Mouse (Mus musculus) hindbrain, postnatal 0 days (tissue): ENCODE results near the gene Dennd1a. TPM values are rescaled to one million over a fixed set of nuclear protein-coding genes. Genes with fewer than 3 reads are reported as not detected.

Source experiments
- ATAC-seq: fragments of 200-750 bp; cut with Nextera tagmentation; 2 replicates; pipeline ENCODE4 v1.8.0; 2017; ENCODE audit warnings: mild to moderate bottlenecking, moderate TSS enrichment, moderate library complexity
- DNase-seq: peaks from one replicate; pipeline ENCODE4 v3.0.0-alpha.2; 2015; ENCODE audit warnings: low spot score
- H3K27ac ChIP-seq: fragments of 300-500 bp; sonication (generic); 2 replicates; pipeline ENCODE4 v1.5.1; 2014; ENCODE audit warnings: mild to moderate bottlenecking
- H3K27me3 ChIP-seq: fragments of 300-500 bp; sonication (generic); 2 replicates; pipeline ENCODE4 v1.6.1; 2014; ENCODE audit warnings: low read length, mixed read lengths; ENCODE audit not compliant: insufficient read depth
- H3K36me3 ChIP-seq: fragments of 300-500 bp; sonication (generic); 2 replicates; pipeline ENCODE4 v1.6.1; 2014; ENCODE audit warnings: low read length, mixed read lengths; ENCODE audit not compliant: insufficient read depth
- H3K4me1 ChIP-seq: fragments of 300-500 bp; sonication (generic); 2 replicates; pipeline ENCODE4 v1.6.1; 2014; ENCODE audit warnings: antibody characterized with exemption, low read length, mixed read lengths; ENCODE audit not compliant: insufficient read depth
- H3K4me2 ChIP-seq: fragments of 300-500 bp; sonication (generic); 2 replicates; pipeline ENCODE4 v1.6.1; 2014; ENCODE audit warnings: low read depth, mild to moderate bottlenecking, low read length, moderate library complexity, mixed read lengths
- H3K4me3 ChIP-seq: fragments of 300-500 bp; sonication (generic); 2 replicates; pipeline ENCODE4 v1.5.1; 2014; ENCODE audit warnings: low read length
- H3K9ac ChIP-seq: fragments of 300-500 bp; sonication (generic); replicated peaks from 2 replicates; pipeline ENCODE4 v1.6.1; 2014; ENCODE audit warnings: mild to moderate bottlenecking, low read length, moderate library complexity, mixed read lengths
- H3K9me3 ChIP-seq: fragments of 300-500 bp; sonication (generic); 2 replicates; pipeline ENCODE4 v1.6.1; 2016; ENCODE audit warnings: low read length, mixed read lengths
- CTCF ChIP-seq: IDR thresholded peaks from 2 replicates; pipeline ENCODE4 v1.5.1; 2016; ENCODE audit warnings: antibody characterized with exemption, control low read depth, low read depth
- WGBS: fragments of 180-500 bp; shearing (Covaris S2); extraction: QIAGEN DNeasy Blood & Tissue Kit; methylation state at CpG from one replicate; pipeline ENCODE4 v1.1.7; 2014; 5-methylcytosine and 5-hydroxymethylcytosine counted together
- polyA plus RNA-seq: library from polyadenylated mRNA; unstranded; fragments of >200 nt; fragmentation: Nextera tagmentation; extraction: Ambion mirVana; gene quantifications from 2 replicates; pipeline ENCODE4 v1.2.1, GENCODE M21; 2015
- total RNA-seq: library from RNA; depleted of rRNA; stranded (reverse); fragments of >200 nt; gene quantifications from 2 replicates; pipeline ENCODE4 v1.2.3, GENCODE M21; 2014

The Dennd1a gene
- total and polyA plus RNA-seq, 2 experiments from 2014 or later, result 14.4 to 51.9 TPM

GRCm38 (mm10) chr2:38021166-38021565, 266.0 kb downstream of the Dennd1a start:
- no peak overlapping the region for H3K4me3 ChIP-seq
- DNase-seq (no peak), ATAC-seq (no peak)
- no peak overlapping the region for H3K4me2 ChIP-seq
- no peaks in the 10 kb centered on the region for H3K27me3 ChIP-seq
- no peaks in the 10 kb centered on the region for H3K36me3 ChIP-seq
- no peaks in the 10 kb centered on the region for H3K4me1 ChIP-seq
- whole genome bisulfite sequencing, result 86% methylated on average over 9 of the region's 9 CpGs
- TF ChIP-seq CTCF, result no peak
- H3K9me3 ChIP-seq, result no peaks in the 10 kb centered on the region
- H3K27ac ChIP-seq, result no peak overlapping the region
- H3K9ac ChIP-seq, result no peak overlapping the region

DNA sequence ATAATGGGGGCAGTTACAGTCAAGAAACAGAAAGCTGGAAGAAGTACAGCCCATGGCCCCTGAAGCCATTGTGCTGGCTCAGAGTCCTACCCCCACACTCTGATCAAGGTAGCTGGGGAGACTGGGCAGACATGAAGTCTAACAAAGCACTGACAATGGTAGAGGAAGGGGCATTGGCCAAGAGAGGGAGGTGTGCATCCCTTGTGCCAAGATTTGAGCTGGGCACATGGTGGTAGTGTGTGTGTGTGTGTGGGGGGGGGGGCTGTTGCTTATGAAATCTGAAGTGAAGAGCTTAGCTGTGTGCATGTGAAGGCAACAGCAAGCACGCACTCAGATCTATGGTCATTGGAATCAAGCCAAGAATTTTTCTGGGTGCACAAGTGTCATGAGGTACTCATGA, 272.5 kb downstream of the Dennd1a start:
- no peaks in the 10 kb centered on the region for H3K36me3 ChIP-seq
- H3K4me3 ChIP-seq, result no peak overlapping the region
- no peak for TF ChIP-seq CTCF
- no peak overlapping the region for H3K27ac ChIP-seq
- ATAC-seq (0 out of 2 replicates have a peak, but pooled peaks have one; percentile 18), DNase-seq (no peak)
- H3K9me3 ChIP-seq, result no peaks in the 10 kb centered on the region
- peaks cover 11% of the 10 kb centered on the region; the same call in 1 of the 2 replicates for H3K4me1 ChIP-seq
- H3K9ac ChIP-seq, result no peak overlapping the region
- WGBS, result 86% methylated on average over 1 of the region's 1 CpGs
- no peaks in the 10 kb centered on the region for H3K27me3 ChIP-seq
- H3K4me2 ChIP-seq, result no peak overlapping the region

DNA sequence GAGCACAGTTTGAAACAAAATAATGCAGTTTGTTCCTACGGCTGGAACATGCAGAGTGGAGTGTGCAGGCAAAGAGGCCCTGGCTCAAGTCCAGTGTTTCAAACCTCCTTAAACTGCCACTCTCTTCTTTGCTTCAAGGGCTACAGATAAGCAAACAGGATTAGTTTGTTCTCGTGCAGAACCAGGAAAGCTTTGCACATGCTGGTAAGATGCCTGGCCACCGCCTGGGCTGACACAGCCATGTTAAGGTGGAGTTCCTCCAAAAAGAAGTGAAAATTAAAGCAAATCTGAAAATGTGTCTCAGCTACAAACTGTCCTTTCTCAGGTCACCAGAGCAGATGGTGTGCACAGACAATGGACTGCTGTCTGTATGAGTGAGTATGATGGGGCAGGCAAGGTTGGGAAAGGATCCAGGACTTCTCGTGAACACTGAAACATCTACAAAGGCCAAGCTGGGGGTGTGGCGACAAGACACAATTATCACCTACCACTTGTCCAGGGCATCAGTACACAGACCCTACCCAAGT, 273.3 kb downstream of the Dennd1a start:
- Histone ChIP-seq H3K4me2 (0 out of 2 replicates have a peak overlapping the region, but pooled peaks have one; percentile 10), H3K27me3 (no peaks in the 10 kb centered on the region), H3K4me1 (peaks cover 11% of the 10 kb centered on the region; the same call in 1 of the 2 replicates), H3K27ac (peak overlapping the region; percentile 55; the same call in 1 of the 2 replicates), H3K9me3 (no peaks in the 10 kb centered on the region), H3K36me3 (no peaks in the 10 kb centered on the region), H3K9ac (no peak overlapping the region), H3K4me3 (no peak overlapping the region)
- ATAC-seq, result peak; percentile 81
- 28% methylated on average over 5 of the region's 5 CpGs for WGBS
- DNase-seq, result peak; percentile 78
- no peak for TF ChIP-seq CTCF

GRCm38 (mm10) chr2:38007238-38007637, 280.0 kb downstream of the Dennd1a start:
- no peak for DNase-seq
- no peaks in the 10 kb centered on the region for H3K4me1 ChIP-seq
- no peak overlapping the region for H3K9ac ChIP-seq
- no peaks in the 10 kb centered on the region for H3K36me3 ChIP-seq
- TF ChIP-seq CTCF, result no peak
- H3K27ac ChIP-seq, result no peak overlapping the region
- H3K4me2 ChIP-seq, result no peak overlapping the region
- H3K27me3 ChIP-seq, result no peaks in the 10 kb centered on the region
- no peak for ATAC-seq
- no peak overlapping the region for H3K4me3 ChIP-seq
- WGBS, result 67% methylated on average over 1 of the region's 1 CpGs
- H3K9me3 ChIP-seq, result no peaks in the 10 kb centered on the region

- no peak for DNase-seq
- no peak for ATAC-seq
- 77% methylated on average over 9 of the region's 9 CpGs for WGBS
Measured at GRCm38 (mm10) chr2:38003183-38003680, 284.0 kb downstream of the Dennd1a start.

DNA sequence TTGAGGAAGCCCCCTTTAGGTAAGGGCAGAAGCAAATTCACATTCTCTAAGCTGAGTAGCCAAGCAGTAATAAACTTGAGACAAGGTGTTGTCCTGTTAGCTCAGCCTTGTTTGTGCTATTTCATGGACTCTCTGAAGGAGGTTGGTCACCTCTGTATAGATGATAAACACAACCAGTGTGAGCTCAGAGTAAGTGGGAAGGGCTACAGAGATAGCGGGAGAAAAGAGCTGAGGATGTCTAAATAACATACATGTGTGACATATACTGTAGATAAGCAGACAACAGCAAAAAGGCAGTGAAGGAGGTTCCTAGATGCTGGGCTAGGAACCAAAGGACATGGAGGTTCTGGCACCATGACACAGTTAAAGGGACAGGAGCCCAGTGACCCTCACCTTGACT, 286.2 kb downstream of the Dennd1a start:
- ATAC-seq, result no peak
- WGBS, result 95% methylated on average over 1 of the region's 1 CpGs
- Histone ChIP-seq H3K4me3 (no peak overlapping the region), H3K9ac (no peak overlapping the region), H3K4me2 (no peak overlapping the region), H3K36me3 (no peaks in the 10 kb centered on the region), H3K9me3 (no peaks in the 10 kb centered on the region), H3K27ac (no peak overlapping the region), H3K27me3 (no peaks in the 10 kb centered on the region), H3K4me1 (no peaks in the 10 kb centered on the region)
- no peak for TF ChIP-seq CTCF
- no peak for DNase-seq

More at GRCm38 (mm10) chr2:38003183-38003680, 284.0 kb downstream of the Dennd1a start:
- H3K36me3 ChIP-seq, result no peaks in the 10 kb centered on the region
- no peaks in the 10 kb centered on the region for H3K9me3 ChIP-seq
- H3K4me2 ChIP-seq, result no peak overlapping the region
- H3K27me3 ChIP-seq, result no peaks in the 10 kb centered on the region
- no peak for TF ChIP-seq CTCF
- no peak overlapping the region for H3K4me3 ChIP-seq
- H3K9ac ChIP-seq, result no peak overlapping the region
- H3K4me1 ChIP-seq, result no peaks in the 10 kb centered on the region
- no peak overlapping the region for H3K27ac ChIP-seq

- 35% methylated on average over 3 of the region's 3 CpGs for WGBS
- no peaks in the 10 kb centered on the region for H3K36me3 ChIP-seq
- H3K4me3 ChIP-seq, result no peak overlapping the region
- H3K27ac ChIP-seq, result no peak overlapping the region
- H3K4me2 ChIP-seq, result no peak overlapping the region
- no peak for ATAC-seq
- H3K4me1 ChIP-seq, result no peaks in the 10 kb centered on the region
- no peaks in the 10 kb centered on the region for H3K27me3 ChIP-seq
- H3K9ac ChIP-seq, result no peak overlapping the region
- H3K9me3 ChIP-seq, result no peaks in the 10 kb centered on the region
- TF ChIP-seq CTCF, result no peak
- no peak for DNase-seq
Measured at GRCm38 (mm10) chr2:37997966-37998365, 289.2 kb downstream of the Dennd1a start.
